Mouse (Mus musculus) splenic B cell, adult 2 months (primary cell): ENCODE data around the gene Phactr2.
"Not testable (repeated sequence)": the region's sequence is repeated elsewhere in the genome, so short reads cannot be mapped to it uniquely, and the experiment has no call there.

Source experiments
- DNase-seq: peaks from one replicate; pipeline ENCODE4 v3.0.0-alpha.2; 2011; ENCODE audit warnings: low read depth, low spot score
- H3K27me3 ChIP-seq: 2 replicates; pipeline ENCODE4 v1.6.1; 2012; ENCODE audit warnings: mild to moderate bottlenecking, low read length, moderate library complexity, mixed read lengths; ENCODE audit not compliant: control insufficient read depth, poor library complexity, insufficient read depth, severe bottlenecking
- H3K36me3 ChIP-seq: 2 replicates; pipeline ENCODE4 v1.6.1; 2012; ENCODE audit warnings: mild to moderate bottlenecking, low read length, moderate library complexity, mixed read lengths; ENCODE audit not compliant: control insufficient read depth, poor library complexity, insufficient read depth, severe bottlenecking

Gene Phactr2

GRCm38 (mm10) chr10:13230716-13231115, 243.5 kb downstream of the Phactr2 start:
- Histone ChIP-seq H3K27me3 (no peaks in the 10 kb centered on the region), H3K36me3 (no peaks in the 10 kb centered on the region)
- DNase-seq = no peak

- no peaks in the 10 kb centered on the region for H3K36me3 ChIP-seq
- DNase-seq = no peak
- no peaks in the 10 kb centered on the region for H3K27me3 ChIP-seq
These were observed 248.7 kb downstream of the Phactr2 start for GRCm38 (mm10) chr10:13225377-13226063.

- H3K36me3 ChIP-seq = no peaks in the 10 kb centered on the region
- no peak for DNase-seq
- H3K27me3 ChIP-seq = no peaks in the 10 kb centered on the region
These were observed 252.1 kb downstream of the Phactr2 start for GRCm38 (mm10) chr10:13222135-13222534.

- H3K36me3 ChIP-seq = no peaks in the 10 kb centered on the region
- no peaks in the 10 kb centered on the region for H3K27me3 ChIP-seq
- no peak for DNase-seq
These were observed 254.2 kb downstream of the Phactr2 start for GRCm38 (mm10) chr10:13220061-13220460.

GRCm38 (mm10) chr10:13213956-13214355, 260.3 kb downstream of the Phactr2 start:
- H3K27me3 ChIP-seq = no peaks in the 10 kb centered on the region
- no peak for DNase-seq
- H3K36me3 ChIP-seq = no peaks in the 10 kb centered on the region

- no peak for DNase-seq
- H3K27me3 ChIP-seq = no peaks in the 10 kb centered on the region
- H3K36me3 ChIP-seq = no peaks in the 10 kb centered on the region
These were observed 261.4 kb downstream of the Phactr2 start for GRCm38 (mm10) chr10:13212829-13213228.

- H3K27me3 ChIP-seq = no peaks in the 10 kb centered on the region
- DNase-seq = no peak
- H3K36me3 ChIP-seq = no peaks in the 10 kb centered on the region
These were observed 261.9 kb downstream of the Phactr2 start for GRCm38 (mm10) chr10:13212326-13212725.

GRCm38 (mm10) chr10:13209930-13210637, 264.1 kb downstream of the Phactr2 start:
- no peaks in the 10 kb centered on the region for H3K27me3 ChIP-seq
- DNase-seq = no peak
- no peaks in the 10 kb centered on the region for H3K36me3 ChIP-seq

GRCm38 (mm10) chr10:13209506-13209905, 264.7 kb downstream of the Phactr2 start:
- Histone ChIP-seq H3K27me3 (no peaks in the 10 kb centered on the region), H3K36me3 (no peaks in the 10 kb centered on the region)
- DNase-seq = no peak

GRCm38 (mm10) chr10:13209061-13209460, 265.2 kb downstream of the Phactr2 start:
- Histone ChIP-seq H3K36me3 (no peaks in the 10 kb centered on the region), H3K27me3 (no peaks in the 10 kb centered on the region)
- no peak for DNase-seq

GRCm38 (mm10) chr10:13201741-13202293, 272.4 kb downstream of the Phactr2 start:
- no peak for DNase-seq
- no peaks in the 10 kb centered on the region for H3K36me3 ChIP-seq
- H3K27me3 ChIP-seq = no peaks in the 10 kb centered on the region

GRCm38 (mm10) chr10:13200862-13201261, 273.4 kb downstream of the Phactr2 start:
- DNase-seq = no peak
- H3K36me3 ChIP-seq = no peaks in the 10 kb centered on the region

GRCm38 (mm10) chr10:13199234-13199633, 275.0 kb downstream of the Phactr2 start:
- no peaks in the 10 kb centered on the region for H3K27me3 ChIP-seq
- no peaks in the 10 kb centered on the region for H3K36me3 ChIP-seq
- no peak for DNase-seq

More at GRCm38 (mm10) chr10:13200862-13201261, 273.4 kb downstream of the Phactr2 start:
- no peaks in the 10 kb centered on the region for H3K27me3 ChIP-seq

GRCm38 (mm10) chr10:13196872-13197507, 277.2 kb downstream of the Phactr2 start:
- no peaks in the 10 kb centered on the region for H3K27me3 ChIP-seq

GRCm38 (mm10) chr10:13193496-13193895, 280.7 kb downstream of the Phactr2 start:
- not testable (repeated sequence) for DNase-seq, H3K36me3 ChIP-seq, H3K27me3 ChIP-seq

More at GRCm38 (mm10) chr10:13196872-13197507, 277.2 kb downstream of the Phactr2 start:
- no peaks in the 10 kb centered on the region for H3K36me3 ChIP-seq
- DNase-seq = no peak
